Mouse (Mus musculus) liver, embryonic 14.5 days (tissue): ENCODE data around the gene Snx19.

Experiments
- CTCF ChIP-seq: IDR thresholded peaks from 2 replicates; pipeline ENCODE4 v1.5.1; 2016; ENCODE audit warnings: antibody characterized with exemption, low read depth, control low read depth
- EP300 ChIP-seq: IDR thresholded peaks from 2 replicates; pipeline ENCODE4 v1.6.1; 2016; ENCODE audit warnings: antibody characterized with exemption, low read depth

DNA sequence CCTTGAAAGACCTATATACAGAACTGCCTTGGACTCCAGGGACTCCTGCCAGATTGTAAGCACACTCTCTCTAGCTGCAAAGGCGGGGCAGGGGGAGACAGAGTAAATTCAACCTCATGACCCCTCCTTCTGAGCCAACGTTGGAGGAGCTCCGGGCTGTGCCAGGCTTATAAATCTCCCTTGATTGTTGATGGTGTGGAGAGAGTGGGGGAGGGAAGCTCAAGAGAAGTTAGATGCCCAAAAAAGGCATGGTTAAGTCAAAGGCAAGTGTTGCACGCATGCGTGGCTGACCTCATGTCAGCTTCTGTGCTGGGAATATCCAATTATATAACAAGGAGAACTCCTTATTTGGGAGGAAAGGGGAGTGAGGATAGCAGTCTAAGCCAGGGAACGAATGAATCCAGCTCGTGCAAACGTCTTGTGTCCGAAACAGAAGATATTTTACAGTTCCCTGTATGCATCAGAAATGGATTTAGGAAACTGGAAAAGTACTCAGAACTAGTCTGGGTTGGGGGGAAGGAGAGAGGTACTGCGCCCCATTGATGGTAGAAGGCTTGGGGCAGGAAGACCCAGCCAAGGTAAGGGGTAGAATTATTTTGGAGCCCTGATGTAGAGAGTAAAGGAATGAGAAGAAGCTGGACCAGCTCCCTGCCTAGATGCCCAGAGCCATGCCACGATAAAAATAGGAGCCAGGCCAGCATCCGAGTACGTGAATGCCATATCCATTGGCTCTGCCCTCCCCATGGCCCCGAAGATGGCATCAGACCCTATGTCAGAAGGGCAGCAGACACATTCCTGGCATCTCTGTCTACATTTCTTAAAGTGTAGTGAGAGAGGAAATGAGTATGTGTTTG is 18.6 kb downstream of the Snx19 start:
- TF ChIP-seq CTCF (no peak), EP300 (no peak)
